Mouse (Mus musculus) embryonic fibroblast, embryonic 13.5 days (primary cell): ENCODE measurements around the gene Fbxl4. TPM values are rescaled to one million over a fixed set of nuclear protein-coding genes. Genes with fewer than 3 reads are reported as not detected.

Experiments used
- H3K27ac ChIP-seq: 2 replicates; pipeline ENCODE4 v1.5.1; 2012; ENCODE audit warnings: low read length, control low read depth, inconsistent platforms; ENCODE audit not compliant: insufficient read depth
- H3K4me1 ChIP-seq: 2 replicates; pipeline ENCODE4 v1.6.1; 2011; ENCODE audit warnings: low read length; ENCODE audit not compliant: control insufficient read depth, insufficient read depth
- H3K4me3 ChIP-seq: 2 replicates; pipeline ENCODE4 v1.5.1; 2011; ENCODE audit warnings: mild to moderate bottlenecking, control low read depth, low read length; ENCODE audit not compliant: insufficient read depth
- CTCF ChIP-seq: IDR thresholded peaks from 2 replicates; pipeline ENCODE4 v1.5.1; 2011; ENCODE audit warnings: mild to moderate bottlenecking, control low read depth, low read length, moderate library complexity, borderline replicate concordance; ENCODE audit not compliant: insufficient read depth
- POLR2A ChIP-seq: IDR thresholded peaks from 2 replicates; pipeline ENCODE4 v1.6.1; 2011; ENCODE audit warnings: low read depth, mild to moderate bottlenecking, control low read depth, low read length, moderate library complexity
- polyA plus RNA-seq: library from polyadenylated mRNA; stranded (reverse); fragments of >200 nt; gene quantifications from 2 replicates; pipeline ENCODE4 v1.2.4, GENCODE M21; 2011; ENCODE audit warnings: low read depth; ENCODE audit not compliant: missing spikeins, insufficient read length

Gene Fbxl4
- polyA plus RNA-seq, 1 experiment = 17.2 TPM

- Histone ChIP-seq H3K4me1 (no peaks in the 10 kb centered on the region), H3K27ac (no peak overlapping the region), H3K4me3 (no peak overlapping the region)
- no peak for TF ChIP-seq CTCF
- no peak for TF ChIP-seq POLR2A
Measured at GRCm38 (mm10) chr4:22428150-22428549, 70.8 kb downstream of the Fbxl4 start.

GRCm38 (mm10) chr4:22469575-22469974, 112.2 kb downstream of the Fbxl4 start:
- no peak overlapping the region for H3K4me3 ChIP-seq
- TF ChIP-seq POLR2A = no peak
- no peaks in the 10 kb centered on the region for H3K4me1 ChIP-seq
- no peak overlapping the region for H3K27ac ChIP-seq

- peak overlapping the region; percentile 20 for H3K4me3 ChIP-seq
- no peak overlapping the region for H3K27ac ChIP-seq
- TF ChIP-seq POLR2A (no peak), CTCF (peak; percentile 49; the same call in 1 of the 2 replicates)
- no peaks in the 10 kb centered on the region for H3K4me1 ChIP-seq
Measured at GRCm38 (mm10) chr4:22476967-22477710, 119.8 kb downstream of the Fbxl4 start.

- H3K4me3 ChIP-seq = peak overlapping the region; percentile 20
- TF ChIP-seq CTCF (no peak), POLR2A (no peak)
Measured at GRCm38 (mm10) chr4:22477711-22478230, 120.4 kb downstream of the Fbxl4 start.

GRCm38 (mm10) chr4:22478488-22479367, 121.4 kb downstream of the Fbxl4 start:
- no peak overlapping the region for H3K27ac ChIP-seq
- H3K4me1 ChIP-seq = no peaks in the 10 kb centered on the region
- H3K4me3 ChIP-seq = no peak overlapping the region
- TF ChIP-seq POLR2A (no peak), CTCF (no peak)

More at GRCm38 (mm10) chr4:22477711-22478230, 120.4 kb downstream of the Fbxl4 start:
- no peak overlapping the region for H3K27ac ChIP-seq
- H3K4me1 ChIP-seq = no peaks in the 10 kb centered on the region

GRCm38 (mm10) chr4:22479368-22480090, 122.2 kb downstream of the Fbxl4 start:
- Histone ChIP-seq H3K4me1 (no peaks in the 10 kb centered on the region), H3K27ac (no peak overlapping the region), H3K4me3 (no peak overlapping the region)
- TF ChIP-seq CTCF (no peak), POLR2A (no peak)

- no peak overlapping the region for H3K27ac ChIP-seq
- no peaks in the 10 kb centered on the region for H3K4me1 ChIP-seq
- TF ChIP-seq CTCF (no peak), POLR2A (no peak)
- H3K4me3 ChIP-seq = no peak overlapping the region
Measured at GRCm38 (mm10) chr4:22480091-22480857, 122.9 kb downstream of the Fbxl4 start.

GRCm38 (mm10) chr4:22480858-22481205, 123.5 kb downstream of the Fbxl4 start:
- H3K4me3 ChIP-seq = no peak overlapping the region
- H3K4me1 ChIP-seq = no peaks in the 10 kb centered on the region
- TF ChIP-seq POLR2A (no peak), CTCF (no peak)
- H3K27ac ChIP-seq = no peak overlapping the region

- H3K4me1 ChIP-seq = no peaks in the 10 kb centered on the region
- TF ChIP-seq CTCF (no peak), POLR2A (no peak)
- no peak overlapping the region for H3K27ac ChIP-seq
- no peak overlapping the region for H3K4me3 ChIP-seq
Measured at GRCm38 (mm10) chr4:22482118-22482517, 124.8 kb downstream of the Fbxl4 start.
